Mouse (Mus musculus) megakaryocyte, adult 5-6 weeks (primary cell): ENCODE results near the gene Olfr355. TPM values are rescaled to one million over a fixed set of nuclear protein-coding genes. Genes with fewer than 3 reads are reported as not detected.

Experiments used
- ATAC-seq: 2 replicates; pipeline ENCODE4 v1.8.0; 2016; ENCODE audit warnings: mild to moderate bottlenecking, inconsistent platforms; ENCODE audit not compliant: poor library complexity, severe bottlenecking
- total RNA-seq, 2 experiments: library from RNA; stranded (forward) in 1 of 2; stranded (reverse) in 1 of 2; fragments of 153-499, 151-499 nt in 1 of 2; fragments of 221-1000, 200-1000 nt in 1 of 2; gene quantifications; 2 replicates each; pipeline versions ENCODE4 v1.2.3 to v1.2.4; 2015 to 2017

Olfr355 gene
- total RNA-seq (2015) (not detected in 2 replicates), total RNA-seq (2017) (not detected in 2 replicates)

DNA sequence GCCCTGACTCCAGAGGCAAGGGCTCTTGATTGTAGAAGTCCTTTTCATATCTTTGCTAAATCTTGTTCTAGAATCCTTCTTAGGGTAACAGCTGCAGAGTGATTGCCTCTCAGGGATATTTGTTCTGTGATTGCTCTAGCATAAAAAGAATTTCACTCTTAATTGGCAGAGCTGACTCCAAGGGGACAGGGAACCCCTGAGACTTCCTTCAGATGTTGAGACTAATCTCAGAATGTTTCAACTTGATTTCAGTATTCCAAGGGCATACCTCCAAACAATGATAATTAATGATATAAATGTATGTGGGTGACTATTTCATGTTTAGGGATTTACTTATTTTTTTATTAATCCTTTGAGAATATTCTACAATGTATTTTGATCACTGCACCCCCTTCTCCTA is at the start of gene Olfr355:
Olfr355 (minus strand) TSS at position 101 of the 400 bp plus-strand sequence.
- no peak for ATAC-seq

DNA sequence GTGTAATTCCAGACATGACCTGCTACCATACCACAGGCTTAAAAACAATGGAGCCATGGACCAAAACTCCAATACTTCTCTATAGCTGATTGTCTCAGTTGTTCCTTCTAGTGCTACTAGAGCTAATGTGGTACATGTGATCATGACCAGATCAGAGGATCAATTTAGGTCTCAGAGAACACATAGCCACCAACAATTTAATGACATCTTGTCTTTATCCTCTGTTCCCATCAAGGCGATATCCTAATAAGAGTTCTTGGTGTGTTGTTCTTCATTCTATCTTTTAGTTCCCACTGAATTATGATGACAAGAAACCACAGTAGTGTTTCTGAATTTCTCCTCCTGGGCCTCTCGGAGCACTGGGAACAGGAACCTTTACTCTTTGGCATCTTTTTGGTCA is 8.1 kb upstream of the Olfr355 start, which contains the start of gene Olfr356:
Olfr356 (plus strand) TSS at position 301 of the 400 bp plus-strand sequence.
- no peak for ATAC-seq

DNA sequence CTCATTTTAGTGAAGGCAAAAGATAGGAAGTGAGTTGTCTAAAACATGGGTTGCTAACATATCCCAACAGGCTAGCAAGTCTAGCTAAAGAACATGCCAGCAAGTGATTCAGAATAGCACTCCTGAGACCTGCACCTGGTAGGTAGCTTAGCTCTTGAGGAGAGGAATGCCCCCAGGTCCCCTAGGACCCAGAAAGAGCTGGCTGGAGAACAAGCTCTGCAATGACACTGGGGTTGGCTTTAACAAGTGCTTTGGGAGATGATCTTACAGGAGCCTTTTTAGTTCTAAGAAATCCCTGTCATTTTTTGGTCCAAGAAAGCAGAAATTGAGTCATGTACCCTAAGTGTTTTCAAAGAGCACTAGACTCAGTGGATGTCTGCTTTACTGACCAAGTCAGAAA is 23.3 kb downstream of the Olfr355 start, which contains the start of gene Olfr354:
Olfr354 (plus strand) TSS at position 301 of the 400 bp plus-strand sequence.
- ATAC-seq, result no peak

DNA sequence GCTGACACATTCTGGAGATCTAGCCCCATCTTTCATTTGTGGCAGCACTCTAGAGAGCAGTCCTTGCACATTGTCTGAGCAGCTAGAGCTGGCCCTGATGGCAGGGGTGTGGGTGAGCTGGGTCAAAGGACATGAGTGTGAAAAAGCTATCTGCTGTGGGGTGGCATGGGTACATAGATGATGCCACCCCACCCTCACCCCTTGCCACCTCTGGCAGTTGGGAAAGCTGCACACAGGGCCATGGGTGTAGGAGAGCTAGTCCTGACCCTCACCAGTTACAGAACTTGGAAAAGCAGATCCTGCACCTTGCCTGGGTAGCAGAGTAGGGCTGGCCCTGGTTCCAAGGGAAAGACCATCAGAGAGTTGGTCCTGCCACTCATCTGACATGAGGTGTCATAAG is 31.6 kb downstream of the Olfr355 start:
- ATAC-seq, result no peak

DNA sequence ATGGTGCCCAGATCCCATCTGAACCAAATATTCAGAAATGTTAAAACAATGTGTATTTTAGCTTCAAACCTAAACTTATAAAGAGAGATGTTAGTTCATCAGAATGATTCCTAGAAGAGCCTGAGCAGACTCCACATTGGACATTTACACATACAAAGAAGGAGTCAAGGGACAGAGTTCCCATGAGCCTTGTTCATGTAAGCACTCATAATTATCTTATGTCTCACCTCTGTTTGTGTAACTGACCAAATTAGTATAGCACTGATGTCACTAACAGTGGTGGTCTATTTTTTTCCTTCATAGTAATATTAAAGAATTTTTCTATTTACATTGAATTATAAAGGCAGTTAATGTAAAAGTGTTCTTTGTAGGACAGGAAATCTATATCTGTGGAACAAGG is 35.9 kb downstream of the Olfr355 start, which contains the start of gene Olfr353:
Olfr353 (minus strand) TSS at position 101 of the 400 bp plus-strand sequence.
- ATAC-seq, result no peak

Other genes starting within 250 kb of the Olfr355 start
- not detected in 2 replicates for gene Olfr346, start 243.1 kb downstream of the Olfr355 start, total RNA-seq (2015)
- gene Olfr346, start 243.1 kb downstream of the Olfr355 start, total RNA-seq (2017), result not detected in 2 replicates
- not detected in 2 replicates for gene Olfr347, start 197.0 kb downstream of the Olfr355 start, total RNA-seq (2015)
- not detected in 2 replicates for gene Olfr347, start 197.0 kb downstream of the Olfr355 start, total RNA-seq (2017)
- not detected in 2 replicates for gene Olfr348, start 144.6 kb downstream of the Olfr355 start, total RNA-seq (2015)
- not detected in 2 replicates for gene Olfr348, start 144.6 kb downstream of the Olfr355 start, total RNA-seq (2017)
- gene Olfr50, start 138.4 kb downstream of the Olfr355 start, total RNA-seq (2015), result not detected in 2 replicates
- not detected in 2 replicates for gene Olfr50, start 138.4 kb downstream of the Olfr355 start, total RNA-seq (2017)
- not detected in 2 replicates for gene Olfr3, start 111.9 kb downstream of the Olfr355 start, total RNA-seq (2015)
- gene Olfr3, start 111.9 kb downstream of the Olfr355 start, total RNA-seq (2017), result not detected in 2 replicates
- not detected in 2 replicates for gene Olfr350, start 82.6 kb downstream of the Olfr355 start, total RNA-seq (2015)
- gene Olfr350, start 82.6 kb downstream of the Olfr355 start, total RNA-seq (2017), result not detected in 2 replicates
- gene Olfr351, start 66.2 kb downstream of the Olfr355 start, total RNA-seq (2015), result not detected in 2 replicates
- not detected in 2 replicates for gene Olfr351, start 66.2 kb downstream of the Olfr355 start, total RNA-seq (2017)
- gene Olfr352, start 60.4 kb downstream of the Olfr355 start, total RNA-seq (2015), result not detected in 2 replicates
- gene Olfr352, start 60.4 kb downstream of the Olfr355 start, total RNA-seq (2017), result not detected in 2 replicates
- gene Olfr353, start 36.0 kb downstream of the Olfr355 start, total RNA-seq (2015), result not detected in 2 replicates
- gene Olfr353, start 36.0 kb downstream of the Olfr355 start, total RNA-seq (2017), result not detected in 2 replicates
- not detected in 2 replicates for gene Olfr354, start 23.2 kb downstream of the Olfr355 start, total RNA-seq (2015)
- gene Olfr354, start 23.2 kb downstream of the Olfr355 start, total RNA-seq (2017), result not detected in 2 replicates
- not detected in 2 replicates for gene Olfr356, start 8.2 kb upstream of the Olfr355 start, total RNA-seq (2015)
- gene Olfr356, start 8.2 kb upstream of the Olfr355 start, total RNA-seq (2017), result not detected in 2 replicates
- not detected in 2 replicates for gene Olfr357, start 64.9 kb upstream of the Olfr355 start, total RNA-seq (2015)
- gene Olfr357, start 64.9 kb upstream of the Olfr355 start, total RNA-seq (2017), result not detected in 2 replicates
- not detected in 2 replicates for gene Olfr358, start 80.4 kb upstream of the Olfr355 start, total RNA-seq (2015)
- not detected in 2 replicates for gene Olfr358, start 80.4 kb upstream of the Olfr355 start, total RNA-seq (2017)
- gene Olfr360, start 136.8 kb upstream of the Olfr355 start, total RNA-seq (2015), result not detected in 2 replicates
- not detected in 2 replicates for gene Olfr360, start 136.8 kb upstream of the Olfr355 start, total RNA-seq (2017)
- not detected in 2 replicates for gene Olfr361, start 160.4 kb upstream of the Olfr355 start, total RNA-seq (2015)
- not detected in 2 replicates for gene Olfr361, start 160.4 kb upstream of the Olfr355 start, total RNA-seq (2017)
- gene Olfr362, start 189.0 kb upstream of the Olfr355 start, total RNA-seq (2015), result not detected in 2 replicates
- gene Olfr362, start 189.0 kb upstream of the Olfr355 start, total RNA-seq (2017), result not detected in 2 replicates
- not detected in 2 replicates for gene Olfr364-ps1, start 210.4 kb upstream of the Olfr355 start, total RNA-seq (2015)
- not detected in 2 replicates for gene Olfr364-ps1, start 210.4 kb upstream of the Olfr355 start, total RNA-seq (2017)